Mouse (Mus musculus) embryonic facial prominence, embryonic 10.5 days (tissue): ENCODE data around the gene Zfyve19. TPM values are rescaled to one million over a fixed set of nuclear protein-coding genes. Genes with fewer than 3 reads are reported as not detected.
A peak's percentile ranks its signal among the peaks of the same experiment; 100 is the strongest.

ENCODE experiments used
- DNase-seq: peaks from one replicate; pipeline ENCODE4 v3.0.0-alpha.2; 2017; ENCODE audit warnings: low spot score
- H3K27ac ChIP-seq: fragments of 300-500 bp; sonication (generic); replicated peaks from 2 replicates; pipeline ENCODE4 v1.5.1; 2016; ENCODE audit warnings: mild to moderate bottlenecking
- H3K27me3 ChIP-seq: fragments of 300-500 bp; sonication (generic); replicated peaks from 2 replicates; pipeline ENCODE4 v1.6.1; 2016; ENCODE audit warnings: low read depth, mild to moderate bottlenecking; ENCODE audit not compliant: poor library complexity, severe bottlenecking
- H3K36me3 ChIP-seq: fragments of 300-500 bp; sonication (generic); replicated peaks from 2 replicates; pipeline ENCODE4 v1.6.1; 2016; ENCODE audit warnings: mild to moderate bottlenecking, moderate library complexity
- H3K4me1 ChIP-seq: fragments of 300-500 bp; sonication (generic); 2 replicates; pipeline ENCODE4 v1.6.1; 2016
- H3K4me3 ChIP-seq: fragments of 300-500 bp; sonication (generic); 2 replicates; pipeline ENCODE4 v1.5.1; 2016; ENCODE audit warnings: mild to moderate bottlenecking, moderate library complexity
- H3K9me3 ChIP-seq: fragments of 300-500 bp; sonication (generic); 2 replicates; pipeline ENCODE4 v1.6.1; 2016; ENCODE audit warnings: mild to moderate bottlenecking
- WGBS: fragments of 180-500 bp; shearing (Covaris S2); methylation state at CpG from one replicate; pipeline ENCODE4 v1.1.7; 2016; 5-methylcytosine and 5-hydroxymethylcytosine counted together
- polyA plus RNA-seq: library from polyadenylated mRNA; unstranded; fragments of >200 nt; fragmentation: Nextera tagmentation; extraction: Ambion mirVana; gene quantifications from 2 replicates; pipeline ENCODE4 v1.2.1, GENCODE M21; 2016

Gene Zfyve19
- polyA plus RNA-seq, 1 experiment from 2014 or later: 52.9 TPM

DNA sequence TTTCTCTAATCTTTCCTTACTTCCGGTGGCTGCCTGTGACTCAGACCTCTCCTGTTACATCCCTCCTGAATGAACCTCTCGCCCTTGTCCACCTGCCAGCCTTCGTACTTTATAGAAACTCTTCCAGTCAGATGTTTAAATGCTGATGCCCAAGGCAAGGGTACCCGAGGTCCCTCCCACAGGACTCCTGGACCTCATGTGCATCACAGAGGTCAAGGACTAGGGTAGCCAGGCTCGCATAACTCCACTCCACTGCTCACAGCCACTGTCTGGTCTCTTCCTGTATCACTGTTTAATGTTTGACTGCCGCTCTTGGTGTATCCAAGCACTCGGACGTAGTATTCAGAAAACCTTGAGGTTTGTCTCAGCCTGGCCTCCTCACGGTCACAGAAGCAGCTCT, 34.1 kb downstream of the Zfyve19 start:
- H3K27me3 ChIP-seq: peaks cover 38% of the 10 kb centered on the region
- H3K4me3 ChIP-seq: no peak overlapping the region
- DNase-seq: no peak
- H3K9me3 ChIP-seq: no peaks in the 10 kb centered on the region
- H3K36me3 ChIP-seq: 0 out of 2 replicates have a peak, but pooled peaks cover 4% of the 10 kb centered on the region
- no peak overlapping the region for H3K27ac ChIP-seq
- H3K4me1 ChIP-seq: peaks cover 6% of the 10 kb centered on the region
- 78% methylated on average over 9 of the region's 9 CpGs for WGBS

GRCm38 (mm10) chr2:119245246-119245645, 36.8 kb downstream of the Zfyve19 start:
- H3K4me3 ChIP-seq: no peak overlapping the region
- H3K36me3 ChIP-seq: 0 out of 2 replicates have a peak, but pooled peaks cover 4% of the 10 kb centered on the region
- no peak overlapping the region for H3K27ac ChIP-seq
- DNase-seq: no peak
- no peaks in the 10 kb centered on the region for H3K9me3 ChIP-seq
- WGBS: 86% methylated on average over 7 of the region's 7 CpGs
- peaks cover 11% of the 10 kb centered on the region for H3K27me3 ChIP-seq
- 0 out of 2 replicates have a peak, but pooled peaks cover 6% of the 10 kb centered on the region for H3K4me1 ChIP-seq

DNA sequence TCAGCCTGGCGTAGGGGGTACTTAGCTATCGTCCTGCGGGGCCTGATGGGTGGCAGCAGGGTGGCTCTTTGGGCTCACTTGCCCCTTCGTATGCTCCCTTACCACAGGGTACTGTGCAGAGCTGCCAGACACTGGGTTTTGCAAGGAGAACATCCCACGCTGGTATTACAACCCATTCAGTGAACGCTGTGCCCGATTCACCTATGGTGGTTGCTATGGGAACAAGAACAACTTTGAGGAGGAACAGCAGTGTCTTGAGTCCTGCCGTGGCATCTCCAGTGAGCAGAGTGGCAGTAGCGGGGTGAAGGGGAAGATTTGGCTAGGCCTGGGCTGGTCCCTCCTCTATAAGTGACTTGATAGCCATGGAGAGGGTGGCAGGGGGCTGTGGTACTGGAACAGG, 39.5 kb downstream of the Zfyve19 start:
- WGBS: 86% methylated on average over 9 of the region's 9 CpGs
- H3K4me1 ChIP-seq: peaks cover 12% of the 10 kb centered on the region
- DNase-seq: no peak
- 0 out of 2 replicates have a peak, but pooled peaks cover 4% of the 10 kb centered on the region for H3K36me3 ChIP-seq
- H3K27me3 ChIP-seq: no peaks in the 10 kb centered on the region
- no peak overlapping the region for H3K4me3 ChIP-seq
- no peak overlapping the region for H3K27ac ChIP-seq
- no peaks in the 10 kb centered on the region for H3K9me3 ChIP-seq

DNA sequence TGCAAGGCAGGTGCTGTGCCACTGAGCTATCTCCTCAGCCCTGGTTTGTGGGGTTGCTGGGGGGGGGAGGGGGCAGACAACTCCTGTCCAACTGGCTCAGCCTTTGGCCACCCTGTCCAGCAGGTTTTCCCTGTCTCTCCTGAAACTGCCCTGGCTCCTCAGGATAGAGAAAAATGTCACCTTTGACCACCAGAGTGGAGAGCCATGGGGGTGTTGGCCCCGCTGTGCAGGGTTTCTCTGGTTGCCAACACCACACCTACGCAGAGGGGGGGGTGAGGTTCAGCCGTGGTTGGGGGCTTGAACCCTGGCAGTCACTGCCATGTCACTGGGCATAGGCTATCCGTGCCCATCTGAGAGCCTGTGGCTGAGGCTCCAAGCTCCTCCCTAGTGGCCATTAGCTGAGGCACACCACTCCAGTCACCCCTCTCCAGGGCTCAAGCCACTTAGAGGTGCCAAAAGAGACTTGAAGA, 41.2 kb downstream of the Zfyve19 start:
- peaks cover 13% of the 10 kb centered on the region; the same call in 1 of the 2 replicates for H3K27me3 ChIP-seq
- 68% methylated on average over 4 of the region's 4 CpGs for WGBS
- H3K9me3 ChIP-seq: no peaks in the 10 kb centered on the region
- H3K36me3 ChIP-seq: 0 out of 2 replicates have a peak, but pooled peaks cover 4% of the 10 kb centered on the region
- H3K4me3 ChIP-seq: no peak overlapping the region
- no peak overlapping the region for H3K27ac ChIP-seq
- no peak for DNase-seq
- H3K4me1 ChIP-seq: peaks cover 12% of the 10 kb centered on the region

GRCm38 (mm10) chr2:119250377-119250776, 42.0 kb downstream of the Zfyve19 start:
- DNase-seq: no peak
- H3K4me1 ChIP-seq: peaks cover 12% of the 10 kb centered on the region
- no peak overlapping the region for H3K27ac ChIP-seq
- H3K9me3 ChIP-seq: no peaks in the 10 kb centered on the region
- H3K4me3 ChIP-seq: no peak overlapping the region
- H3K27me3 ChIP-seq: peaks cover 21% of the 10 kb centered on the region
- WGBS: 67% methylated on average over 5 of the region's 5 CpGs
- H3K36me3 ChIP-seq: 0 out of 2 replicates have a peak, but pooled peaks cover 4% of the 10 kb centered on the region

GRCm38 (mm10) chr2:119250826-119251478, 42.5 kb downstream of the Zfyve19 start:
- WGBS: 15% methylated on average over 11 of the region's 11 CpGs
- peak; percentile 89 for DNase-seq
- Histone ChIP-seq H3K4me1 (peaks cover 12% of the 10 kb centered on the region), H3K36me3 (0 out of 2 replicates have a peak, but pooled peaks cover 4% of the 10 kb centered on the region), H3K27me3 (peaks cover 25% of the 10 kb centered on the region), H3K9me3 (no peaks in the 10 kb centered on the region), H3K4me3 (peak overlapping the region; percentile 26; the same call in 1 of the 2 replicates), H3K27ac (peak overlapping the region; percentile 40; the same call in 1 of the 2 replicates)

DNA sequence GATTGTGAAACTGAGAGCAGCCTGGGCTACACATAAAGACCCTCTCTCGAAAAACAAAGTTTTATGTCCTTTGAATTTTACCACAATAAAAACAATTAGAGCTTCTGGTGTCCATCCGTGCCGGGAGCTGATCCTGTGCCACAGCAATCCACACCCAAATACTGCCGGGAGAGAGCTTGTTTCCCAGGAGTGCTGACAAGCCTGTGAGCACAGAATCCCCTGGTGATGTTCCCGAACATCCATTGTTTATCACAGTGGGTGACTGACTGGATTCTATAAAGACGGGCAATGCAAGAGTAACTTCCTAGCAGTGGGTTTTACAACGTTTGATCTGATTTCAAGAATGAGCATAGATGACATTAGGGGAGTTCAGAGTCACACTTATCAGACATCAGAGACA, 46.6 kb downstream of the Zfyve19 start:
- no peak overlapping the region for H3K27ac ChIP-seq
- H3K9me3 ChIP-seq: no peaks in the 10 kb centered on the region
- no peak for DNase-seq
- no peak overlapping the region for H3K4me3 ChIP-seq
- WGBS: 16% methylated on average over 7 of the region's 7 CpGs
- H3K4me1 ChIP-seq: peaks cover 6% of the 10 kb centered on the region
- peaks cover 25% of the 10 kb centered on the region for H3K27me3 ChIP-seq
- H3K36me3 ChIP-seq: no peaks in the 10 kb centered on the region

GRCm38 (mm10) chr2:119260518-119260917, 52.1 kb downstream of the Zfyve19 start:
- WGBS: 86% methylated on average over 1 of the region's 1 CpGs
- DNase-seq: no peak
- Histone ChIP-seq H3K4me1 (peaks cover 10% of the 10 kb centered on the region), H3K9me3 (no peaks in the 10 kb centered on the region), H3K36me3 (no peaks in the 10 kb centered on the region), H3K4me3 (no peak overlapping the region), H3K27ac (no peak overlapping the region), H3K27me3 (peaks cover 3% of the 10 kb centered on the region)

GRCm38 (mm10) chr2:119261326-119261725, 52.9 kb downstream of the Zfyve19 start:
- Histone ChIP-seq H3K4me1 (peaks cover 10% of the 10 kb centered on the region), H3K9me3 (no peaks in the 10 kb centered on the region), H3K4me3 (no peak overlapping the region), H3K36me3 (no peaks in the 10 kb centered on the region), H3K27ac (no peak overlapping the region), H3K27me3 (no peaks in the 10 kb centered on the region)
- no peak for DNase-seq
- WGBS: 61% methylated on average over 2 of the region's 2 CpGs

- WGBS: 31% methylated on average over 8 of the region's 8 CpGs
- Histone ChIP-seq H3K36me3 (no peaks in the 10 kb centered on the region), H3K9me3 (no peaks in the 10 kb centered on the region), H3K4me3 (no peak overlapping the region), H3K27ac (no peak overlapping the region), H3K4me1 (peaks cover 10% of the 10 kb centered on the region), H3K27me3 (no peaks in the 10 kb centered on the region)
- peak; percentile 33 for DNase-seq
Observed at GRCm38 (mm10) chr2:119262978-119263377, 54.6 kb downstream of the Zfyve19 start.

DNA sequence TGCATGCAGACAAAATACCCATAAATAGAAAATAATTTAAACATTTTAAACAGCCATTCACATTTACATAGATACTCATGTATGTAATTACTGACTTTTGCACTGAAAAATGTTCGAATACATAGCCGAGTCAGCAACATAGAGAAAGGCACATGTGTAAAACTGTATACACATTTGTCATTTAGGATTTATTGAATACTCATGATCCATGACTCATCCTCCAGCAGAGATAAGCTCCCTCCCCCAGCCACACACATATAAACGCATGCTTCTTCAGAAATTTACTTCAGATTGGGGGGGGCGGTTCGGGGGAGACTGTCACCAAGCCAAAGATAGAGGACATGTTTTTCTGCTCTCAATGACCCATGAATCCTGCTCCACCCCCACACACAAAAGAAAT, 55.4 kb downstream of the Zfyve19 start:
- WGBS: 85% methylated on average over 5 of the region's 5 CpGs
- Histone ChIP-seq H3K9me3 (no peaks in the 10 kb centered on the region), H3K4me3 (no peak overlapping the region), H3K4me1 (peaks cover 10% of the 10 kb centered on the region), H3K36me3 (no peaks in the 10 kb centered on the region), H3K27ac (no peak overlapping the region), H3K27me3 (peaks cover 7% of the 10 kb centered on the region)
- no peak for DNase-seq
